Mouse (Mus musculus) small intestine, adult 2 months (tissue): Measurements from ENCODE around the gene Acbd4.

Source experiments
- CTCF ChIP-seq: fragments of 200-500 bp; IDR thresholded peaks from 2 replicates; pipeline ENCODE4 v1.5.1; 2012; ENCODE audit warnings: low read depth, mild to moderate bottlenecking, control low read depth, inconsistent platforms, low read length, moderate library complexity, mixed read lengths; ENCODE audit not compliant: insufficient replicate concordance, insufficient read length; ENCODE audit errors: extremely low read depth
- POLR2A ChIP-seq: fragments of 200-500 bp; IDR thresholded peaks from 2 replicates; pipeline ENCODE4 v1.6.1; 2012; ENCODE audit warnings: low read depth, mild to moderate bottlenecking, control low read depth, inconsistent platforms, low read length, moderate library complexity

DNA sequence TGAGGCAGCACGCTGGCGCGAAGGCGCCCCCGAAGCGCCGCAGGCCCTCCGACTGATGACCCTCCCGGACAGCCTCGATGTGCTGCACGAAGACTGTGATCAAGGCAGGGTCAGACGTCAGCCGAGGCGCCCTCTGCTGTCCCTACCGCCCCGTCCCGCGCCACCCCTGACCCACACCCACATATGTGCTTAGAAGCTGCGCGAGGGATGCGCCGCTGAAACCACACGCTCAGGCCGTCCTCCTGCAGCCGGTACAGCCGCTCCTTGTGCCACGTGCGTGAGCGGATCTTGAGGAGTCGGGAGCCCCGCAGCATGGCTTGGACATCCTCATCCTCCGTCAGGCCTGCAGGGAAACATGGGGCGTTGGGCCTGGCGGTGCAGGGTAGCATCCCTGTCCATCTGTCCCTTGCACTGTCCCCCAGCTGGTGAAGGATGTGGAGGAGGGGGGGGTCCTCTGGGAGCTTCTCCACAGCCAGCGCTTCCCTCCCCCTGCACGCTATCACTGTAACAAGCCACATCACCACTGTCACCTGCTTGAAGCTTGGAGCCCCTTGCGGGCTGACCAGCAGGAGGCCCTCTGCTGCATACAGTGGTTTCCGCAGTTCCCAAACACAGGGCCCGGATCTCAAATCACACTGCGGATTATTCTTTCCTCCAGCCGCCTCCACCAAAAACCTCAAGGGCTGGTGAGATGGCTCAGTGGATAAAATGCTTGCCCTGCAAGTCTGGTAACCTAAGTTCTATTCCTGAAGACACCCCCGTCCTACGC is 21.0 kb upstream of the Acbd4 start:
- TF ChIP-seq CTCF, result no peak
- no peak for TF ChIP-seq POLR2A
